Comparison of ENCODE assay signal across 17 mouse cellular contexts in genomic region chr6:56916279-56916678, GRCm38 (mm10). TPM values are rescaled to one million over a fixed set of nuclear protein-coding genes. Genes with fewer than 3 reads are reported as not detected.
DNase-seq lines count a peak whose midpoint lies in the region; ATAC-seq and TF ChIP-seq lines count a peak whose summit lies in the region.
"Had no signal": no experiment of that assay in that cellular context is flagged by ENCODE, and none has a peak within 500 bp of the region (broad histone marks: within the 10 kb centered on the region; RNA-seq: fewer than 3 reads in every experiment).

No protein-coding gene starts in this region.

- peak in 1 of 2 experiments; percentile 19 for DNase-seq in spleen, adult 2 months (ENCODE audit: low read depth in 1 of 2, low spot score in 2 of 2)
- DNase-seq in spleen, adult 18-20 months = no peak
- peak; percentile 46 for DNase-seq in brain, adult 2 months (ENCODE audit: low read depth, low spot score)
- peak; percentile 62 for DNase-seq in thymus, postnatal 4 days
- DNase-seq in kidney, adult 8-10 months = no peak
- DNase-seq in stomach, postnatal 0 days (ENCODE audit: low spot score) = no peak
- DNase-seq: cerebellum, adult 18-20 months; heart, adult 18-20 months; lung, postnatal 36 days had no signal

- H3K36me3 ChIP-seq in spleen, adult 2 months (ENCODE audit: control insufficient read depth, insufficient read depth, low read length) = no peaks in the 10 kb centered on the region
- H3K36me3 ChIP-seq in stomach, postnatal 0 days (ENCODE audit: control insufficient read depth, insufficient read depth, low read length) = no peaks in the 10 kb centered on the region
- H3K36me3 ChIP-seq: hindbrain, embryonic 13.5 days; kidney, embryonic 15.5 days; limb, embryonic 12.5 days; midbrain, embryonic 15.5 days; neural tube, embryonic 15.5 days had no signal

- peaks cover 10% of the 10 kb centered on the region; the same call in 1 of the 2 replicates for H3K4me1 ChIP-seq in spleen, adult 2 months (ENCODE audit: control insufficient read depth, insufficient read depth, insufficient read length)
- H3K4me1 ChIP-seq in stomach, postnatal 0 days (replicated peaks; ENCODE audit: control insufficient read depth, insufficient read depth) = no peaks in the 10 kb centered on the region
- H3K4me1 ChIP-seq: hindbrain, embryonic 13.5 days had no signal

- WGBS in spleen, adult 2 months = 15% methylated on average over 2 of the region's 2 CpGs
- 87% methylated on average over 2 of the region's 2 CpGs for WGBS in stomach, postnatal 0 days

- H3K4me3 ChIP-seq in spleen, adult 2 months (ENCODE audit: extremely low read depth, insufficient read depth, insufficient read length) = no peak overlapping the region
- no peak overlapping the region for H3K4me3 ChIP-seq in stomach, postnatal 0 days (ENCODE audit: low read depth, low read length)
- H3K4me3 ChIP-seq: hindbrain, embryonic 13.5 days; kidney, embryonic 15.5 days; limb, embryonic 12.5 days; midbrain, embryonic 15.5 days; neural tube, embryonic 15.5 days had no signal

- no peaks in the 10 kb centered on the region for H3K27me3 ChIP-seq in spleen, adult 2 months (ENCODE audit: control insufficient read depth, insufficient read depth, low read length)
- no peaks in the 10 kb centered on the region for H3K27me3 ChIP-seq in stomach, postnatal 0 days (ENCODE audit: control insufficient read depth, insufficient read depth, low read length)
- H3K27me3 ChIP-seq: hindbrain, embryonic 13.5 days; kidney, embryonic 15.5 days; limb, embryonic 12.5 days; midbrain, embryonic 15.5 days; neural tube, embryonic 15.5 days had no signal

- TF ChIP-seq POLR2A in spleen, adult 2 months (IDR thresholded peaks at IDR 0.05; ENCODE audit: low read depth, low read length) = no peak

- H3K4me2 ChIP-seq in stomach, postnatal 0 days (replicated peaks; ENCODE audit: low read depth) = no peak overlapping the region
- H3K4me2 ChIP-seq: hindbrain, embryonic 13.5 days; kidney, embryonic 15.5 days; limb, embryonic 12.5 days; midbrain, embryonic 15.5 days; neural tube, embryonic 15.5 days had no signal

- H3K27ac ChIP-seq in spleen, adult 2 months (ENCODE audit: insufficient read depth, low read length) = peak overlapping the region; percentile 23; the same call in 1 of the 2 replicates
- H3K27ac ChIP-seq in stomach, postnatal 0 days (replicated peaks) = no peak overlapping the region
- H3K27ac ChIP-seq: hindbrain, embryonic 13.5 days; kidney, embryonic 15.5 days; limb, embryonic 12.5 days; midbrain, embryonic 15.5 days; neural tube, embryonic 15.5 days had no signal

- no peaks in the 10 kb centered on the region for H3K9me3 ChIP-seq in stomach, postnatal 0 days (ENCODE audit: control insufficient read depth, low read length)
- H3K9me3 ChIP-seq: hindbrain, embryonic 13.5 days; kidney, embryonic 15.5 days; midbrain, embryonic 15.5 days; neural tube, embryonic 15.5 days had no signal

- TF ChIP-seq EP300 in stomach, postnatal 0 days (optimal IDR thresholded peaks at IDR 0.05) = no peak

- H3K9ac ChIP-seq in stomach, postnatal 0 days (ENCODE audit: low read length) = no peak overlapping the region
- H3K9ac ChIP-seq: hindbrain, embryonic 13.5 days; kidney, embryonic 15.5 days; limb, embryonic 12.5 days; midbrain, embryonic 15.5 days; neural tube, embryonic 15.5 days had no signal

- TF ChIP-seq CTCF in spleen, adult 2 months (IDR thresholded peaks at IDR 0.05; ENCODE audit: extremely low read depth, insufficient read depth, insufficient read length, insufficient replicate concordance) = no peak
- TF ChIP-seq CTCF in stomach, postnatal 0 days (IDR thresholded peaks at IDR 0.05; ENCODE audit: low read depth) = no peak

- ATAC-seq in megakaryocyte, adult 5-6 weeks (ENCODE audit: poor library complexity, severe bottlenecking) = 0 out of 2 replicates have a peak, but pooled peaks have one; percentile 12
- ATAC-seq in stomach, postnatal 0 days (ENCODE audit: low FRiP score, low TSS enrichment) = no peak
- ATAC-seq: midbrain, embryonic 15.5 days had no signal

RNA-seq across cellular contexts. Expression of gene Nt5c3, which starts 7.5 kb away (rescaled TPM):
- 7.8 and 10.4 TPM in 2 replicates for polyA plus RNA-seq in spleen, adult 2 months (2012; rRNA removed)
- total RNA-seq in megakaryocyte, adult 5-6 weeks (2015) = 64.6 and 71.0 TPM in 2 replicates
- 36.6 TPM in 2 replicates for total RNA-seq in megakaryocyte, adult 5-6 weeks (2017)
- polyA plus RNA-seq in stomach, postnatal 0 days (2015; fragmentation: Nextera tagmentation; extraction: Ambion mirVana) = 123 and 124 TPM in 2 replicates

RNA-seq across cellular contexts. Expression of gene Vmn1r4, which starts 7.5 kb away (rescaled TPM):
- polyA plus RNA-seq in spleen, adult 2 months (2012; rRNA removed) = 0.05 TPM in 1 of 2 replicates, not detected in the other
- 0.47 TPM in 1 of 2 replicates, not detected in the other for total RNA-seq in megakaryocyte, adult 5-6 weeks (2015)
- total RNA-seq in megakaryocyte, adult 5-6 weeks (2017) = 0.07 TPM in 1 of 2 replicates, not detected in the other
- polyA plus RNA-seq in stomach, postnatal 0 days (2015; fragmentation: Nextera tagmentation; extraction: Ambion mirVana) = 0.12 and 0.29 TPM in 2 replicates

RNA-seq across cellular contexts. Expression of gene Vmn1r5, which starts 53.8 kb away (rescaled TPM):
- not detected in 2 replicates for polyA plus RNA-seq in spleen, adult 2 months (2012; rRNA removed)
- total RNA-seq in megakaryocyte, adult 5-6 weeks (2015) = not detected in 2 replicates
- not detected in 2 replicates for total RNA-seq in megakaryocyte, adult 5-6 weeks (2017)
- not detected in 2 replicates for polyA plus RNA-seq in stomach, postnatal 0 days (2015; fragmentation: Nextera tagmentation; extraction: Ambion mirVana)
- total RNA-seq: ES-E14; heart, adult 18-20 months; layer of hippocampus, postnatal 14 days had no signal
- polyA plus RNA-seq: hindbrain, embryonic 13.5 days; kidney, embryonic 15.5 days; limb, embryonic 12.5 days; midbrain, embryonic 15.5 days; neural tube, embryonic 15.5 days had no signal

Comparison
In these comparisons a context has a peak if more than half of its experiments do, and no peak if none do; other contexts are left out.
1. DNase-seq: peak in brain, adult 2 months (single experiment) and thymus, postnatal 4 days (single experiment); none in spleen, adult 18-20 months (0 of 2), kidney, adult 8-10 months (0 of 2) and stomach, postnatal 0 days (single experiment).
2. RNA of gene Nt5c3, which starts 7.5 kb away (polyA plus RNA-seq): 123 to 124 TPM in stomach, postnatal 0 days; 7.8 to 10.4 TPM in spleen, adult 2 months; every median in the first group is over 10 times any median in the second.